21 mouse cellular contexts compared by ENCODE assay signal in the genomic region with DNA sequence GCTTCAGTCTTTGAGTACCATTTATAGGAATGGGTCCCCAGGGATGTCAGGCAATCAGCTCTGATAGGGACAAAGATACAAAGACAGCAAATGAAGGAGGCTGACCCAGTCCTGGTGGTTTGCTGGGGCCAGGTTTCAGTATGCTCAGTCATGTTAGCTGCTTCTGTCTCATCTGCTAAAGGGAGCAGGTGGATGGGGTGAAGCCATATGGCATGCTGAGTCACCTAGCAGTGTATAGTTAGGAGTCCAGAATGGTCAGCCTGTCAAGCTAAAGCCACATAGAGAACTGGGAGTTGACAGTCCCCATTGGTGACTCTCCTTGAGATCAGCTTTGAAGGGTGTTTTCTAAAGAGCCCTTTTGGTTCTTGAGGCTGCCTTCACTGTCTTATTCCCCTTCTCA.
A peak's percentile ranks its signal among the peaks of the same experiment; 100 is the strongest.
DNase-seq lines count a peak whose midpoint lies in the region; ATAC-seq lines count a peak whose summit lies in the region.
"Had no signal": no experiment of that assay in that cellular context is flagged by ENCODE, and none has a peak within 500 bp of the region (broad histone marks: within the 10 kb centered on the region; RNA-seq: fewer than 3 reads in every experiment).

No protein-coding gene starts in this region.

- no peak overlapping the region for H3K4me2 ChIP-seq in hindbrain, embryonic 14.5 days (replicated peaks)
- H3K4me2 ChIP-seq: embryonic facial prominence, embryonic 13.5 days; forebrain, embryonic 12.5 days; heart, embryonic 13.5 days; intestine, embryonic 15.5 days; kidney, embryonic 15.5 days had no signal

- H3K9me3 ChIP-seq in hindbrain, embryonic 14.5 days (ENCODE audit: control insufficient read depth, low read length), result no peaks in the 10 kb centered on the region
- H3K9me3 ChIP-seq: embryonic facial prominence, embryonic 13.5 days; forebrain, embryonic 12.5 days; G1E; heart, embryonic 13.5 days; intestine, embryonic 15.5 days; kidney, embryonic 15.5 days had no signal

- H3K9ac ChIP-seq in hindbrain, embryonic 14.5 days, result no peak overlapping the region
- H3K9ac ChIP-seq: embryonic facial prominence, embryonic 13.5 days; forebrain, embryonic 12.5 days; heart, embryonic 13.5 days; intestine, embryonic 15.5 days; kidney, embryonic 15.5 days had no signal

- no peak overlapping the region for H3K27ac ChIP-seq in hindbrain, embryonic 14.5 days
- H3K27ac ChIP-seq: embryonic facial prominence, embryonic 13.5 days; forebrain, embryonic 12.5 days; heart, embryonic 13.5 days; intestine, embryonic 15.5 days; kidney, embryonic 15.5 days had no signal

- ATAC-seq in cerebellum, adult (ENCODE audit: insufficient number of reproducible peaks, low FRiP score, low TSS enrichment), result peak; percentile 82
- no peak for ATAC-seq in hindbrain, embryonic 14.5 days (ENCODE audit: low FRiP score)
- ATAC-seq: CD4-positive, CD25-positive, alpha-beta regulatory T cell, adult 4 months; forebrain, embryonic 16.5 days; intestine, embryonic 15.5 days had no signal

- no peaks in the 10 kb centered on the region for H3K36me3 ChIP-seq in hindbrain, embryonic 14.5 days (replicated peaks; ENCODE audit: control insufficient read depth, insufficient read depth)
- H3K36me3 ChIP-seq: embryonic facial prominence, embryonic 13.5 days; forebrain, embryonic 12.5 days; G1E; heart, embryonic 13.5 days; intestine, embryonic 15.5 days; kidney, embryonic 15.5 days had no signal

- no peak overlapping the region for H3K4me3 ChIP-seq in hindbrain, embryonic 14.5 days (replicated peaks; ENCODE audit: low read length)
- H3K4me3 ChIP-seq: embryonic facial prominence, embryonic 13.5 days; forebrain, embryonic 12.5 days; heart, embryonic 13.5 days; intestine, embryonic 15.5 days; kidney, embryonic 15.5 days had no signal

- no peak for DNase-seq in cerebellum, postnatal 4 days (ENCODE audit: low spot score in 2 of 2)
- DNase-seq in cerebellum, adult 9-10 months, result peak; percentile 36
- peak; percentile 58 to 74 for DNase-seq in cerebellum, postnatal 25 days
- no peak for DNase-seq in hindbrain, embryonic 14.5 days (ENCODE audit: low spot score)
- no peak for DNase-seq in embryo, embryonic 10.5 days (ENCODE audit: low spot score)
- no peak for DNase-seq in gastrocnemius, postnatal 10 days
- DNase-seq: adrenal gland, adult 8-10 months; adrenal gland, postnatal 36 days; B cell, adult 2 months; gastrocnemius, postnatal 25 days; heart, postnatal 36 days; kidney, adult 18-20 months had no signal

- H3K4me1 ChIP-seq in hindbrain, embryonic 14.5 days (replicated peaks; ENCODE audit: control insufficient read depth, insufficient read depth, low read length), result no peaks in the 10 kb centered on the region
- H3K4me1 ChIP-seq: embryonic facial prominence, embryonic 13.5 days; forebrain, embryonic 12.5 days; heart, embryonic 13.5 days; intestine, embryonic 15.5 days; kidney, embryonic 15.5 days had no signal

- peaks cover 20% of the 10 kb centered on the region; the same call in 1 of the 2 replicates for H3K27me3 ChIP-seq in hindbrain, embryonic 14.5 days (ENCODE audit: control insufficient read depth, insufficient read depth, low read length)
- H3K27me3 ChIP-seq: heart, embryonic 13.5 days; intestine, embryonic 15.5 days had no signal

Comparison
In these comparisons a context has a peak if more than half of its experiments do, and no peak if none do; other contexts are left out.
1. DNase-seq: peak in cerebellum, adult 9-10 months (single experiment) and cerebellum, postnatal 25 days (2 of 2); none in cerebellum, postnatal 4 days (0 of 2), hindbrain, embryonic 14.5 days (single experiment), embryo, embryonic 10.5 days (single experiment) and gastrocnemius, postnatal 10 days (single experiment).